Mouse (Mus musculus) CH12.LX (cell line): ENCODE measurements at regions not wholly inside any gene's neighbourhood (a gene's known extent, or its start where the extent isn't known, plus 50 kb on each side); places are given as distances from the start of the nearest gene placed in this dataset.

Experiments used
- CHD1 ChIP-seq: IDR thresholded peaks from 2 replicates; pipeline ENCODE4 v1.6.1; 2012; ENCODE audit warnings: low read depth, low read length, improper control_type of control experiment, inconsistent platforms
- CTCF ChIP-seq, 2 experiments: IDR thresholded peaks in 1 of 2; conservative IDR thresholded peaks in 1 of 2; 2 replicates each; pipeline ENCODE4 v1.5.1; 2011 to 2012; ENCODE audit warnings: low read depth in 2 of 2, low read length in 2 of 2, improper control_type of control experiment in 1 of 2, inconsistent platforms in 1 of 2, mild to moderate bottlenecking in 1 of 2, moderate library complexity in 1 of 2
- EP300 ChIP-seq: IDR thresholded peaks from 2 replicates; pipeline ENCODE4 v1.6.1; 2011; ENCODE audit warnings: low read length, improper control_type of control experiment
- GABPA ChIP-seq: IDR thresholded peaks from 2 replicates; pipeline ENCODE4 v1.6.1; 2012; ENCODE audit warnings: low read depth, low read length, improper control_type of control experiment, inconsistent platforms; ENCODE audit not compliant: insufficient replicate concordance
- JUN ChIP-seq: IDR thresholded peaks from 2 replicates; pipeline ENCODE4 v1.6.1; 2011; ENCODE audit warnings: low read depth, mild to moderate bottlenecking, low read length, improper control_type of control experiment, moderate library complexity; ENCODE audit not compliant: insufficient read depth
- KAT2A ChIP-seq: IDR thresholded peaks from 2 replicates; pipeline ENCODE4 v1.6.1; 2012; ENCODE audit warnings: low read length, improper control_type of control experiment, inconsistent platforms; ENCODE audit not compliant: insufficient replicate concordance
- MAFK ChIP-seq: IDR thresholded peaks from 2 replicates; pipeline ENCODE4 v1.6.1; 2011; ENCODE audit warnings: low read length, improper control_type of control experiment; ENCODE audit not compliant: insufficient replicate concordance
- MXI1 ChIP-seq: IDR thresholded peaks from 2 replicates; pipeline ENCODE4 v1.6.1; 2011; ENCODE audit warnings: mild to moderate bottlenecking, low read depth, low read length, improper control_type of control experiment
- TCF12 ChIP-seq: IDR thresholded peaks from 2 replicates; pipeline ENCODE4 v1.6.1; 2014; ENCODE audit warnings: low read depth, mild to moderate bottlenecking, inconsistent platforms, low read length, improper control_type of control experiment

GRCm38 (mm10) chr3:103421275-103421621, 142.2 kb downstream of the Trim33 start:
- TF ChIP-seq MAFK, result no peak
- TF ChIP-seq GABPA, result no peak
- TF ChIP-seq EP300, result no peak
- no peak for TF ChIP-seq JUN
- no peak for TF ChIP-seq CTCF (conservative IDR thresholded peaks at IDR 0.05 in 1 of 2, IDR thresholded peaks at IDR 0.05 in 1 of 2; ENCODE audit: low read depth in 2 of 2, low read length in 2 of 2)
- no peak for TF ChIP-seq CHD1
- TF ChIP-seq KAT2A, result no peak
- TF ChIP-seq MXI1, result no peak
- TF ChIP-seq TCF12, result no peak
